Mouse (Mus musculus): ENCODE results near the gene Zan. TPM values are rescaled to one million over a fixed set of nuclear protein-coding genes. Genes with fewer than 3 reads are reported as not detected.

The Zan gene
- polyA plus RNA-seq, 1 experiment from 2014 or later = 0.10 TPM

DNA sequence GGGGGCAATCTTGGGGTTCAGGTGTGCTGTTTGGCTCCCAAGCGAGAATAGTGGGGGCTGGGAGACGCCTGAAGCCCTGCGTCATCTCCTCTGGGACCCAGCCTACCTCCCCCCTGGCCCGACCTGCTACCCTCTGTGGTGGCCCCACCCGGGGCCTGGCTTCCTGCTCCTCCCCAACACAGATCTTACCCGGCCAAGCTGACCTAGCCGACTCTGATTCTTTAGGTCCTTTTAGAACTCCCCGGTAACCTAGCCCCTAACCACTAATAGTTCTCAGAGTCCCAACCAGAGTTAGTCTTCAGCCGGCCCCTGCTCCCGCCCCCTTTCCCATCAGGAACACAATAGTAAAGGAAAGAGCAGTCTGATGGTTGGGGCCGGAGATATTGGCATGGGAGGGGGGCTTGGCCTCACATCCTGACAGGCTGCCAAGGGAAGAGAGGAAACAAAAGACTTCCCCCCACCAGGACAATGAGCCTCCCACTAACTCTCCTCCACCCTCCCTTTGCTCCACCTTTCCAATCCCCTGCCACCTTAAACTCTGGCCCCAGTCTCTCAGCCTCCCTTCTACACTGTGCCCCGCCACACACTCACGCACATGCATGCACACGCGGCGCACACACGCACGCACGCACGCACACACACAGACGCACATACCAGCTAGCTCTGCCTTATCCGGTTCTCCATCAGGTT is 137.4 kb downstream of the Zan start:
- Histone ChIP-seq H3K4me1 (peaks cover 32% of the 10 kb centered on the region), H3K36me3 (no peaks in the 10 kb centered on the region), H3K27me3 (ENCODE audit: low read depth, poor library complexity, severe bottlenecking) (no peaks in the 10 kb centered on the region), H3K4me3 (peak overlapping the region; percentile 51), H3K9me3 (replicated peaks) (no peaks in the 10 kb centered on the region), H3K27ac (peak overlapping the region; percentile 87)
- peak; percentile 48 for DNase-seq (ENCODE audit: low spot score)
- WGBS = 11% methylated on average over 22 of the region's 22 CpGs

DNA sequence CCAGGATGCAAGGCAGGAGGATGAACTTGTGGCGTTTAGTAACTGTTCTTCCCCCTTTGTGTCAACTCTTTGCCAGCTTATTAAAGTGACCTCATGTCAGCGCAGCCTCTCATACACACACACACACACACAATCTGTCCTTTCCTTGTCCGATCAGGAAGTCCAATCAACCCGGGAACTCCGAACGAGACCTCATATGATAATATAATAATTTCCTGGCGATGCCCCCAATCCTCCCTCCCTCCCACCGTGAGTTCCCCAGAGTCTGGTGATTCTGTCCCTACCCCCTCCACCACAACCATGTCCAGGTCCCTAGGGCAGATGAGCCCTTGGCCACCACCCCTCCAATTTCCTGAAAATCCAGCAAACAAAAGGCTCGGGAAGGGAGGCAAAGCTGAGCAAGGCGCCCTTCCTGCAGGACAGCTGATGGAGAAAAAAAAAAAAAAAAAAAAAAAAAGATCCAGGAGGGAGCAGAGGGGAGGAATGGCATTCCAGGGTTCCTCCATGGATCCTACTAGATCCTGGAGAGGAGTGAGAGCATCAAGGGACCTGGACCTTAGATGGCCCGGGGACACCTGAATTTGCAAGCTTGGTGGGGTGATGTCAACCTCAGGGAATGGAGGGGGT is 138.1 kb downstream of the Zan start:
- no peak for DNase-seq (ENCODE audit: low spot score)
- H3K27me3 ChIP-seq (ENCODE audit: low read depth, poor library complexity, severe bottlenecking) = no peaks in the 10 kb centered on the region
- peaks cover 32% of the 10 kb centered on the region for H3K4me1 ChIP-seq
- H3K4me3 ChIP-seq = peak overlapping the region; percentile 51
- WGBS = 4% methylated on average over 11 of the region's 11 CpGs
- H3K27ac ChIP-seq = peak overlapping the region; percentile 87
- no peaks in the 10 kb centered on the region for H3K36me3 ChIP-seq
- no peaks in the 10 kb centered on the region for H3K9me3 ChIP-seq (replicated peaks)

DNA sequence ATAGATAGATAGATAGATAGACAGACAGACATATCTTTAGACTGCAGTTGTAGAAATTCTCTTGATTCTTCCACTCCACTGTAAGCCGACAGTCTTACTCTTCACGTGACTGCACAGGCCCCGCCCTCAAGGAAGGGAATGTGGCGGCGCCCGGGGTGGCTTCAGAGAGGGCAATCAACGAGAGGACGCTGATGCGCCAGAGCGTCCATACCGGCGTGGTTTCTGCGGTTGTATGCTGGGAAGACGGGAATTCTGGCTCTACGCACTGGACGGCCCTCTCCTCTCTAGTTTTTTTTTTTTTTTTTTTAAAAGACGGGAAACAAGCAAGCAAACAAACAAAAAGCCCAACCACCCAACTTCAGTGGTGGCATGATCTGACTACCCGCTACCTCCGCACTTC is 138.6 kb downstream of the Zan start:
- WGBS = under 1% methylated on average over 19 of the region's 19 CpGs

DNA sequence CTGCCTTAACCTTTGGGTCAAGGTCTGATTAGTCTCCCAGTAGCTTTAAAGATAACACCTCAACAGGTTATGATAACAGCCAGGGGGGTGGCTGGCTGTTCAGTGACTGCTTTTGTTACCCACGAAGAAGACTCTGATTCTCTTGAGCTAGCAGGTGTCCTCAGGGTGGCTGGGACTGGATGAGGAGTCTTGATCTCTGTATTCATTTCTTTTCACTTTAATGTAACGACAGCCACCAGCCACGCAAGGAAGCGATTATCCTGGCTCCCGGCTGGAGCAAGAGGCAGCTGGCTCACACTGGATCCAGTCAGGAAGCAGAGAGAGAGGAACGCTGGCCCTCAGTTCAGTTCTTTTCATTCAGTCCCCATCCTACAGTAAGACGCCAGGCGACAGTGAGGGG is 139.7 kb downstream of the Zan start:
- no peaks in the 10 kb centered on the region for H3K27me3 ChIP-seq (ENCODE audit: low read depth, poor library complexity, severe bottlenecking)
- DNase-seq (ENCODE audit: low spot score) = no peak
- peaks cover 47% of the 10 kb centered on the region for H3K4me1 ChIP-seq
- WGBS = 52% methylated on average over 8 of the region's 8 CpGs
- H3K4me3 ChIP-seq = no peak overlapping the region
- H3K36me3 ChIP-seq = no peaks in the 10 kb centered on the region
- peak overlapping the region; percentile 87; the same call in 1 of the 2 replicates for H3K27ac ChIP-seq
- no peaks in the 10 kb centered on the region for H3K9me3 ChIP-seq (replicated peaks)

More for the DNA sequence above, 138.6 kb downstream of the Zan start:
- Histone ChIP-seq H3K4me3 (peak overlapping the region; percentile 51), H3K9me3 (replicated peaks) (no peaks in the 10 kb centered on the region), H3K27ac (peak overlapping the region; percentile 87), H3K27me3 (ENCODE audit: low read depth, poor library complexity, severe bottlenecking) (no peaks in the 10 kb centered on the region), H3K4me1 (peaks cover 36% of the 10 kb centered on the region), H3K36me3 (no peaks in the 10 kb centered on the region)
- peak; percentile 87 for DNase-seq (ENCODE audit: low spot score)

DNA sequence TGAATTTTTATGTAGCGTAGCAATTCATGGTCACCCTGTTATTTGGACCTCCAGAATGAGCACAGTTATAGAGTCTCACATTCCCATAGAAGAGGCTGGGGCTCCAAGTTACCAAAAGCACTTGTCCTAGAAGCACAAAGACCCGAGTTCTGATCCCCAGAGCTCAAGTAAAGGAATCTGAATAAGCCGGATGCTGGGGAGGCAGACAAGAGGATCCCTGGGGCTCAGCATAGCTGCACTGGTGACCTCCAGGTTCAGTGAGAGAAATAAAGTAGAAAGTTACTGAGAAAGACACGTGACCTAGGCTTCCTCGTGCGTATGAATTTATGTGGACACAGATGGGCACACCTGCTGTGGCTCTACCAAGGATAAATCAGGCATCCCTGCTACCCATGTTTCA is 141.8 kb downstream of the Zan start:
- peaks cover 50% of the 10 kb centered on the region for H3K4me1 ChIP-seq
- no peaks in the 10 kb centered on the region for H3K36me3 ChIP-seq

DNA sequence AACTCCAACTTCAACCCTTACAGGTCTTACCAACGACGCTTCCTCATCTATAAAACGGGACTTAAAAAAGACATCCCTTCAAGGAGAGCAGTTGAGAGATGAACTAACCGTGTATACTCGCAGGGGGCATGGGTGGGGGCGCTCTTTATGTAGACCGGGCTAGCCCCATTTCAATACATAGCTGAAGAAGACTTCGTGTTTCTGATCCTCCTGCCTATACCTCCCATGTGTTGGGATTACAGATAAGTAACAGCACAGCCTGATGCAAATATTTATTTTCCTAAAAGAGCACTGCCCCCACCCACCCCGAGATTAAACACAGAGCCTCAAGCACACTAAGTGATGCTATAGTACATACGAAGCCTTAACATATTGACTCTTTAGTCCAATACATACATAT is 142.5 kb downstream of the Zan start:
- H3K4me3 ChIP-seq = no peak overlapping the region

More for the DNA sequence above, 141.8 kb downstream of the Zan start:
- Histone ChIP-seq H3K4me3 (no peak overlapping the region), H3K27ac (no peak overlapping the region), H3K27me3 (ENCODE audit: low read depth, poor library complexity, severe bottlenecking) (no peaks in the 10 kb centered on the region), H3K9me3 (replicated peaks) (no peaks in the 10 kb centered on the region)
- 83% methylated on average over 6 of the region's 6 CpGs for WGBS
- no peak for DNase-seq (ENCODE audit: low spot score)

DNA sequence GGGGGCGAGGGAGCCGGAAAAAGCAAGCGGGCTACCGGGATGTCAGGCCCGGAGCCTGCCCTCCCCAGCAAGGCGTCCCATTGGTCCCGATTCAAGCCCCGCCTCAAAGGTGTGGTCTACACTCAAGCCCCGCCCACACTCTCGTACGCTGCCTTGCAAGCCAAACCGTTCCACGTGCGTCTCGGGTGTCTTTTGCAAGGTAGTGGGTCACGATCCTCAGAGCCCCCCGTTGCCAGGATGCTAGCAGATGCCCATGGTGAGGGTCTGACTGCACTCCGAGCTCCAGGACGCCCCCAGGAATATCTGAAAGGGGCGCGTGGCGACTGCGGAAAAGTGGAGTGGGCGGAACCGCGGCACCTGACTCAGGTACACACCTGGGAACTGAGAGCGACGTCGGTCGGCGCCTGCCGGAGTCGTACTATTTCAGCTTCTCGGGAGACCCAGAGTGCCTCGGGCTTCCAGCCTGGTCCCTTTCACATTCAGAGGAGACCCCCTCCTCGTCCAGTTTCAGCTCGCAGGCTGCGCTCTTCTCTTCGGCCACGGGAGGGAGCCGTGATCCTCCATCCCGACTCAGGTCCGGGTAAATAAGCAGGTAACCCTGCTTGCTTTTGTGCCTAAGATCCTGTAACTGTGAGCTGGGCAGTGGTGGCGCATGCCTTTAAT is 143.2 kb downstream of the Zan start, which contains the start of gene Slc12a9:
Gene Slc12a9 (minus strand): TSS at position 86 of the 663 bp plus-strand sequence.
- peak within 1 kb of the TSS; percentile 86 for H3K27ac ChIP-seq
- WGBS = under 1% methylated on average over 44 of the region's 44 CpGs
- H3K4me3 ChIP-seq = peak within 1 kb of the TSS; percentile 71
- no peaks in the 10 kb centered on the region for H3K36me3 ChIP-seq
- peak; percentile 89 for DNase-seq (ENCODE audit: low spot score)
- H3K9me3 ChIP-seq (replicated peaks) = no peaks in the 10 kb centered on the region
- H3K27me3 ChIP-seq (ENCODE audit: low read depth, poor library complexity, severe bottlenecking) = no peaks in the 10 kb centered on the region
- peaks cover 35% of the 10 kb centered on the region for H3K4me1 ChIP-seq

More for the DNA sequence above, 142.5 kb downstream of the Zan start:
- WGBS = 65% methylated on average over 10 of the region's 10 CpGs
- Histone ChIP-seq H3K9me3 (replicated peaks) (no peaks in the 10 kb centered on the region), H3K27me3 (ENCODE audit: low read depth, poor library complexity, severe bottlenecking) (no peaks in the 10 kb centered on the region), H3K27ac (no peak overlapping the region), H3K4me1 (peaks cover 42% of the 10 kb centered on the region), H3K36me3 (no peaks in the 10 kb centered on the region)
- no peak for DNase-seq (ENCODE audit: low spot score)

DNA sequence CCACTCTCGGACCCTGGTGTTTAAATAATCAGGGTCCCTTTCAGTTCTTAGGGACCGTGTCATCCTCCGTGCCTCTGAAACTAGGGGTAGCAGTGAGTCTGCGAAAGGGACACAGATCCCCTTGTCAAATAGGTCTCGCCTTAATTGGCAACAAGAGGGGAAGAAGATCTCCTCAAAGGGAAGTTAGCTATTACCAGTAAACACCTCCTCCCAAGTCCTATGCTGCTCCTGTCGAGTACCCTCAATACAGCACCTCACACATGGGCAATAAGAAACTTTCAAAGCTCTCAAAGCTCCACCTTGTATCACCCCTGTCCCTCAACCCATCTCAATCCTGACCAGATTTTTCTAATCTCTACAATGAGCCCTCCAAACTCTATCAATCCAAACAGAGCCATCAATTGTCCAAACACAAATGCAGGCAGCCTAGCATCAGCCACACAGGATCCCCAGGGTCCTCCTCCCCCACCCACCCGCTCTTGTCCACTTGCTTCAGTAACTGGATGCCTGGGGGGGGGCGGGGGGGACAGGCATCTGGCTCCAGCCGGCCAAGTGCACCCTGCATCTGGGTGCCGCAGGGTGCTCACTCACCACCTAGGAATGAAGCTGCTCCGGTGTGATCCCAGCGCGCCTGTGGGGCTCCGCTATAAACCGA is 143.9 kb downstream of the Zan start:
- Histone ChIP-seq H3K4me3 (peak overlapping the region; percentile 71), H3K9me3 (replicated peaks) (no peaks in the 10 kb centered on the region), H3K27me3 (ENCODE audit: low read depth, poor library complexity, severe bottlenecking) (no peaks in the 10 kb centered on the region), H3K4me1 (peaks cover 30% of the 10 kb centered on the region), H3K27ac (peak overlapping the region; percentile 86), H3K36me3 (no peaks in the 10 kb centered on the region)
- DNase-seq (ENCODE audit: low spot score) = no peak
- 22% methylated on average over 15 of the region's 15 CpGs for WGBS

DNA sequence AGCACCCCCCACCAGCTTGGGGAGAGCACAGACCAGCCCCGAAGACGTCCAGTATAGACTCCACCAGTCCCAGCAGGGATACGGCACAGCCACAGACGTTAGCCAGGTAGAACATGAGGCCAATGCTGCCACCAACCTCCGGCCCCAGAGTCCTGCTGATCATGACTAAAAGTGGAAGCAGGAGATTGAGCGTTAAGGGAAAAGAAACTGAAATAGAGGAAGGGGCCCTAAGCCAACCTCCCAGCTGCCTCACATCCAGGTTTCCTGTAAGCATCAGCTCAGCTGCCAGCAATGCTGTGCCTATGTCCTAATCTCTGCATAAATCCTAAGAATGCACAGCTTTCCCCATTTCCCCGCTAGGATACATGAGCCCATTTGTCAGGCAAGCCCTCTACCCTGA is 146.0 kb downstream of the Zan start:
- no peaks in the 10 kb centered on the region for H3K9me3 ChIP-seq (replicated peaks)
- H3K4me1 ChIP-seq = peaks cover 18% of the 10 kb centered on the region
- WGBS = 92% methylated on average over 7 of the region's 7 CpGs
- peaks cover 13% of the 10 kb centered on the region for H3K36me3 ChIP-seq
- DNase-seq (ENCODE audit: low spot score) = no peak
- no peak overlapping the region for H3K27ac ChIP-seq
- no peak overlapping the region for H3K4me3 ChIP-seq
- no peaks in the 10 kb centered on the region for H3K27me3 ChIP-seq (ENCODE audit: low read depth, poor library complexity, severe bottlenecking)

Other genes starting within 250 kb of the Zan start
- gene Ache, start 189.5 kb downstream of the Zan start, polyA plus RNA-seq (2016; fragmentation: Nextera tagmentation; extraction: Ambion mirVana) = 1.7 and 1.8 TPM in 2 replicates
- gene Ufsp1, start 182.4 kb downstream of the Zan start, polyA plus RNA-seq (2016; fragmentation: Nextera tagmentation; extraction: Ambion mirVana) = 8.1 and 8.5 TPM in 2 replicates
- 200 and 201 TPM in 2 replicates for gene Srrt, start 169.4 kb downstream of the Zan start, polyA plus RNA-seq (2016; fragmentation: Nextera tagmentation; extraction: Ambion mirVana)
- 73.4 and 75.9 TPM in 2 replicates for gene Trip6, start 162.7 kb downstream of the Zan start, polyA plus RNA-seq (2016; fragmentation: Nextera tagmentation; extraction: Ambion mirVana)
- gene Slc12a9, start 143.5 kb downstream of the Zan start, polyA plus RNA-seq (2016; fragmentation: Nextera tagmentation; extraction: Ambion mirVana) = 10.4 and 10.6 TPM in 2 replicates
- 66.3 and 81.0 TPM in 2 replicates for gene Ephb4, start 127.0 kb downstream of the Zan start, polyA plus RNA-seq (2016; fragmentation: Nextera tagmentation; extraction: Ambion mirVana)
- 53.2 and 63.4 TPM in 2 replicates for gene Pop7, start 25.5 kb upstream of the Zan start, polyA plus RNA-seq (2016; fragmentation: Nextera tagmentation; extraction: Ambion mirVana)
- gene Gigyf1, start 41.5 kb upstream of the Zan start, polyA plus RNA-seq (2016; fragmentation: Nextera tagmentation; extraction: Ambion mirVana) = 13.5 and 14.6 TPM in 2 replicates
- 1.5 and 2.4 TPM in 2 replicates for gene Epo, start 56.2 kb upstream of the Zan start, polyA plus RNA-seq (2016; fragmentation: Nextera tagmentation; extraction: Ambion mirVana)
- gene Gnb2, start 56.4 kb upstream of the Zan start, polyA plus RNA-seq (2016; fragmentation: Nextera tagmentation; extraction: Ambion mirVana) = 257 and 295 TPM in 2 replicates
- not detected in 2 replicates for gene Actl6b, start 76.5 kb upstream of the Zan start, polyA plus RNA-seq (2016; fragmentation: Nextera tagmentation; extraction: Ambion mirVana)
- 0.79 and 1.4 TPM in 2 replicates for gene Tfr2, start 92.8 kb upstream of the Zan start, polyA plus RNA-seq (2016; fragmentation: Nextera tagmentation; extraction: Ambion mirVana)
- gene Mospd3, start 124.0 kb upstream of the Zan start, polyA plus RNA-seq (2016; fragmentation: Nextera tagmentation; extraction: Ambion mirVana) = 14.7 and 16.4 TPM in 2 replicates
- gene Pcolce, start 136.7 kb upstream of the Zan start, polyA plus RNA-seq (2016; fragmentation: Nextera tagmentation; extraction: Ambion mirVana) = 153 and 165 TPM in 2 replicates
- gene Fbxo24, start 151.9 kb upstream of the Zan start, polyA plus RNA-seq (2016; fragmentation: Nextera tagmentation; extraction: Ambion mirVana) = 0.11 and 0.60 TPM in 2 replicates
- gene Lrch4, start 152.1 kb upstream of the Zan start, polyA plus RNA-seq (2016; fragmentation: Nextera tagmentation; extraction: Ambion mirVana) = 25.9 and 32.2 TPM in 2 replicates
- 12.6 and 14.8 TPM in 2 replicates for gene Gm20605, start 152.1 kb upstream of the Zan start, polyA plus RNA-seq (2016; fragmentation: Nextera tagmentation; extraction: Ambion mirVana)
- gene Sap25, start 164.3 kb upstream of the Zan start, polyA plus RNA-seq (2016; fragmentation: Nextera tagmentation; extraction: Ambion mirVana) = 8.0 and 9.7 TPM in 2 replicates
- 0.23 and 0.48 TPM in 2 replicates for gene Irs3, start 168.7 kb upstream of the Zan start, polyA plus RNA-seq (2016; fragmentation: Nextera tagmentation; extraction: Ambion mirVana)
- 18.6 and 22.9 TPM in 2 replicates for gene Agfg2, start 207.7 kb upstream of the Zan start, polyA plus RNA-seq (2016; fragmentation: Nextera tagmentation; extraction: Ambion mirVana)